Mouse (Mus musculus) intestine, postnatal 0 days (tissue): Measurements from ENCODE around the gene Whrn. TPM values are rescaled to one million over a fixed set of nuclear protein-coding genes. Genes with fewer than 3 reads are reported as not detected.

Experiments
- ATAC-seq: fragments of 200-750 bp; cut with Nextera tagmentation; 2 replicates; pipeline ENCODE4 v1.8.0; 2017; ENCODE audit warnings: mild to moderate bottlenecking, moderate TSS enrichment, moderate library complexity
- H3K27ac ChIP-seq: fragments of 300-500 bp; sonication (generic); 2 replicates; pipeline ENCODE4 v1.5.1; 2014; ENCODE audit warnings: mild to moderate bottlenecking, low read depth, low read length, moderate library complexity
- H3K27me3 ChIP-seq: fragments of 300-500 bp; sonication (generic); replicated peaks from 2 replicates; pipeline ENCODE4 v1.6.1; 2014; ENCODE audit warnings: low read length, mixed read lengths; ENCODE audit not compliant: control insufficient read depth, insufficient read depth
- H3K36me3 ChIP-seq: fragments of 300-500 bp; sonication (generic); 2 replicates; pipeline ENCODE4 v1.6.1; 2014; ENCODE audit warnings: mild to moderate bottlenecking, moderate library complexity; ENCODE audit not compliant: control insufficient read depth, insufficient read depth
- H3K4me1 ChIP-seq: fragments of 300-500 bp; sonication (generic); replicated peaks from 2 replicates; pipeline ENCODE4 v1.6.1; 2014; ENCODE audit warnings: antibody characterized with exemption, low read length, mixed read lengths; ENCODE audit not compliant: control insufficient read depth, insufficient read depth
- H3K4me2 ChIP-seq: fragments of 300-500 bp; sonication (generic); replicated peaks from 2 replicates; pipeline ENCODE4 v1.6.1; 2014; ENCODE audit warnings: low read depth, mild to moderate bottlenecking, moderate library complexity
- H3K4me3 ChIP-seq: fragments of 300-500 bp; sonication (generic); 2 replicates; pipeline ENCODE4 v1.5.1; 2014; ENCODE audit warnings: low read depth, low read length
- H3K9ac ChIP-seq: fragments of 300-500 bp; sonication (generic); 2 replicates; pipeline ENCODE4 v1.6.1; 2014; ENCODE audit warnings: mild to moderate bottlenecking, low read depth, low read length
- H3K9me3 ChIP-seq: fragments of 300-500 bp; sonication (generic); 2 replicates; pipeline ENCODE4 v1.6.1; 2016; ENCODE audit warnings: mixed run types; ENCODE audit not compliant: control insufficient read depth
- CTCF ChIP-seq: sonication (generic); IDR thresholded peaks from 2 replicates; pipeline ENCODE4 v1.5.1; 2016; ENCODE audit warnings: low read depth, mild to moderate bottlenecking, control low read depth, antibody characterized with exemption, moderate library complexity
- WGBS: fragments of 180-500 bp; shearing (Covaris S2); extraction: QIAGEN DNeasy Blood & Tissue Kit; methylation state at CpG from one replicate; pipeline ENCODE4 v1.1.7; 2014; 5-methylcytosine and 5-hydroxymethylcytosine counted together
- polyA plus RNA-seq: library from polyadenylated mRNA; unstranded; fragments of >200 nt; fragmentation: Nextera tagmentation; extraction: Ambion mirVana; gene quantifications from 2 replicates; pipeline ENCODE4 v1.2.1, GENCODE M21; 2015

The Whrn gene
- polyA plus RNA-seq, 1 experiment from 2014 or later = 1.3 TPM

GRCm38 (mm10) chr4:63423231-63423630 is 72.6 kb downstream of the Whrn start:
- Histone ChIP-seq H3K27ac (no peak overlapping the region), H3K9me3 (no peaks in the 10 kb centered on the region), H3K9ac (no peak overlapping the region), H3K4me1 (no peaks in the 10 kb centered on the region), H3K4me3 (no peak overlapping the region), H3K36me3 (no peaks in the 10 kb centered on the region), H3K27me3 (no peaks in the 10 kb centered on the region), H3K4me2 (no peak overlapping the region)
- no peak for ATAC-seq
- WGBS = 65% methylated on average over 1 of the region's 1 CpGs
- TF ChIP-seq CTCF = no peak

- H3K9me3 ChIP-seq = no peaks in the 10 kb centered on the region
- no peaks in the 10 kb centered on the region for H3K4me1 ChIP-seq
- no peaks in the 10 kb centered on the region for H3K27me3 ChIP-seq
- H3K9ac ChIP-seq = no peak overlapping the region
- H3K4me2 ChIP-seq = no peak overlapping the region
- no peak for ATAC-seq
- no peak overlapping the region for H3K27ac ChIP-seq
- H3K4me3 ChIP-seq = no peak overlapping the region
- no peaks in the 10 kb centered on the region for H3K36me3 ChIP-seq
- 70% methylated on average over 14 of the region's 14 CpGs for WGBS
- TF ChIP-seq CTCF = no peak
Observed at GRCm38 (mm10) chr4:63420143-63420920, 75.5 kb downstream of the Whrn start.

GRCm38 (mm10) chr4:63418270-63418669 is 77.5 kb downstream of the Whrn start:
- 81% methylated on average over 11 of the region's 11 CpGs for WGBS
- H3K36me3 ChIP-seq = 0 out of 2 replicates have a peak, but pooled peaks cover 2% of the 10 kb centered on the region
- TF ChIP-seq CTCF = no peak
- H3K4me3 ChIP-seq = no peak overlapping the region
- H3K9ac ChIP-seq = no peak overlapping the region
- no peaks in the 10 kb centered on the region for H3K27me3 ChIP-seq
- no peaks in the 10 kb centered on the region for H3K9me3 ChIP-seq
- no peak overlapping the region for H3K4me2 ChIP-seq
- no peak overlapping the region for H3K27ac ChIP-seq
- no peak for ATAC-seq
- no peaks in the 10 kb centered on the region for H3K4me1 ChIP-seq

GRCm38 (mm10) chr4:63417318-63417957 is 78.4 kb downstream of the Whrn start:
- WGBS = 26% methylated on average over 9 of the region's 9 CpGs
- H3K27ac ChIP-seq = no peak overlapping the region
- peak; percentile 48 for ATAC-seq
- no peaks in the 10 kb centered on the region for H3K27me3 ChIP-seq
- H3K4me2 ChIP-seq = no peak overlapping the region
- H3K4me3 ChIP-seq = no peak overlapping the region
- H3K4me1 ChIP-seq = no peaks in the 10 kb centered on the region
- no peak overlapping the region for H3K9ac ChIP-seq
- H3K9me3 ChIP-seq = no peaks in the 10 kb centered on the region
- H3K36me3 ChIP-seq = 0 out of 2 replicates have a peak, but pooled peaks cover 2% of the 10 kb centered on the region
- peak; percentile 92 for TF ChIP-seq CTCF

- Histone ChIP-seq H3K9ac (no peak overlapping the region), H3K4me1 (no peaks in the 10 kb centered on the region), H3K27ac (no peak overlapping the region), H3K36me3 (0 out of 2 replicates have a peak, but pooled peaks cover 2% of the 10 kb centered on the region), H3K9me3 (no peaks in the 10 kb centered on the region), H3K4me3 (no peak overlapping the region), H3K27me3 (no peaks in the 10 kb centered on the region), H3K4me2 (no peak overlapping the region)
- WGBS = 67% methylated on average over 5 of the region's 5 CpGs
- ATAC-seq = no peak
- TF ChIP-seq CTCF = no peak
Observed at GRCm38 (mm10) chr4:63414951-63415350, 80.8 kb downstream of the Whrn start.

- Histone ChIP-seq H3K4me1 (0 out of 2 replicates have a peak, but pooled peaks cover under 1% of the 10 kb centered on the region), H3K9ac (no peak overlapping the region), H3K4me2 (no peak overlapping the region), H3K9me3 (no peaks in the 10 kb centered on the region), H3K36me3 (0 out of 2 replicates have a peak, but pooled peaks cover 2% of the 10 kb centered on the region), H3K27me3 (0 out of 2 replicates have a peak, but pooled peaks cover 3% of the 10 kb centered on the region), H3K27ac (no peak overlapping the region), H3K4me3 (no peak overlapping the region)
- ATAC-seq = no peak
- TF ChIP-seq CTCF = no peak
- WGBS = 59% methylated on average over 5 of the region's 5 CpGs
Observed at GRCm38 (mm10) chr4:63411222-63411621, 84.6 kb downstream of the Whrn start.
